Mouse (Mus musculus) ovary, postnatal 36 days (tissue): ENCODE measurements around the gene Prkab1.
A peak's percentile ranks its signal among the peaks of the same experiment; 100 is the strongest.

Experiments
- DNase-seq: peaks from one replicate; pipeline ENCODE4 v3.0.0; 2022; ENCODE audit warnings: low spot score, mixed read lengths

Gene Prkab1

GRCm38 (mm10) chr5:116024327-116024739 is at the start of gene Prkab1:
TSS of gene Prkab1 (minus strand) at chr5:116024508.
- DNase-seq, result peak; percentile 91

- DNase-seq, result no peak
Observed at GRCm38 (mm10) chr5:116069618-116070017, 45.3 kb upstream of the Prkab1 start.

GRCm38 (mm10) chr5:116052826-116053225 is 28.5 kb upstream of the Prkab1 start:
- DNase-seq, result no peak

GRCm38 (mm10) chr5:116052171-116052570 is 27.9 kb upstream of the Prkab1 start:
- no peak for DNase-seq

GRCm38 (mm10) chr5:116049821-116050220 is 25.5 kb upstream of the Prkab1 start:
- DNase-seq, result no peak

GRCm38 (mm10) chr5:116048321-116048720 is 24.0 kb upstream of the Prkab1 start:
- no peak for DNase-seq

GRCm38 (mm10) chr5:116046246-116046645 is 21.9 kb upstream of the Prkab1 start:
- DNase-seq, result no peak

GRCm38 (mm10) chr5:116045581-116045980 is 21.3 kb upstream of the Prkab1 start:
- DNase-seq, result no peak

- DNase-seq, result no peak
Observed at GRCm38 (mm10) chr5:116042241-116042640, 17.9 kb upstream of the Prkab1 start.

GRCm38 (mm10) chr5:116039706-116040105 is 15.4 kb upstream of the Prkab1 start:
- no peak for DNase-seq

- DNase-seq, result no peak
Observed at GRCm38 (mm10) chr5:116037731-116038130, 13.4 kb upstream of the Prkab1 start.

- no peak for DNase-seq
Observed at GRCm38 (mm10) chr5:116036465-116036864, 12.2 kb upstream of the Prkab1 start.

GRCm38 (mm10) chr5:116031190-116031577 is 6.9 kb upstream of the Prkab1 start:
- peak; percentile 56 for DNase-seq

- DNase-seq, result no peak
Observed at GRCm38 (mm10) chr5:116030566-116031189, 6.4 kb upstream of the Prkab1 start.

- no peak for DNase-seq
Observed at GRCm38 (mm10) chr5:116029071-116029470, 4.8 kb upstream of the Prkab1 start.

- no peak for DNase-seq
Observed at GRCm38 (mm10) chr5:116026561-116026960, 2.3 kb upstream of the Prkab1 start.

GRCm38 (mm10) chr5:116026107-116026506 is 1.8 kb upstream of the Prkab1 start:
- no peak for DNase-seq

- no peak for DNase-seq
Observed at GRCm38 (mm10) chr5:116023821-116024284, 455 bp downstream of the Prkab1 start.

GRCm38 (mm10) chr5:116023251-116023661 is 1.1 kb downstream of the Prkab1 start:
- DNase-seq, result no peak

GRCm38 (mm10) chr5:116022658-116023200 is 1.6 kb downstream of the Prkab1 start:
- DNase-seq, result no peak

GRCm38 (mm10) chr5:116022131-116022530 is 2.2 kb downstream of the Prkab1 start:
- no peak for DNase-seq

GRCm38 (mm10) chr5:116021552-116021951 is 2.8 kb downstream of the Prkab1 start:
- no peak for DNase-seq

GRCm38 (mm10) chr5:116019371-116019770 is 4.9 kb downstream of the Prkab1 start:
- DNase-seq, result no peak

GRCm38 (mm10) chr5:116018784-116019183 is 5.5 kb downstream of the Prkab1 start:
- no peak for DNase-seq
